Mouse (Mus musculus): ENCODE measurements around the gene Rhoa.

DNA sequence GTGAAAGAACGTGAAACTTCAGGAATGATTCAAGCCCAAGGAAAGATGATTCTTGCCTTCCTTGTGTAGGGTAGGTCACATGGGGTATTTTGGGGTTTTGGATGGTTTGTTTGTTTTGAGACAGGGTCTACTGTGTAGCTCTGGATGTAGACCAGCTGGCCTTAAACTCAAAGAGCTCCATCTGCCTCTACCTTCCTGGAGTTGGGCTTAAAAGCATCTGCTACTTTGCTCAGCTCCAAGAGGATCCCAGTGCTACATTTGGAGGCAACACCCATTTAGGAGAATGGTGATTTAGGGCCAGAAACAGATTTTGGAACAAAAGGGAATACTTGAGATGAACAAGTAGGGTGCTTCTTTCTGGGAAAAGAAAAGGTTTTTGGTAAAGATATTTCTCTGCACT lies 18.9 kb downstream of the Rhoa start:
- no peak for TF ChIP-seq CTCF (IDR thresholded peaks at IDR 0.05; ENCODE audit: low read depth)
- TF ChIP-seq EP300 (optimal IDR thresholded peaks at IDR 0.05): no peak

Measured in stomach, postnatal 0 days (tissue).